Mouse (Mus musculus) v-Abl transformed pro-B cells (cell line): ENCODE measurements around the gene Iqcj.

ENCODE experiments used
- in situ Hi-C, 2 experiments: fragments of 400-800 bp; cut with MboI; formaldehyde crosslinking; loops; one replicate each; pipeline ENCODE4 v1.15.1; 2025; ENCODE audit not compliant: unreplicated experiment in 2 of 2

Iqcj gene

GRCm38 (mm10) chr3:67892026-67892705 is at the start of gene Iqcj, which contains the start of gene Iqschfp:
Iqcj (plus strand) TSS chr3:67892220.
Iqschfp (plus strand) TSS chr3:67892232.
- in situ Hi-C loops = no loop called here

GRCm38 (mm10) chr3:67852397-67852796 is 39.6 kb upstream of the Iqcj start:
- in situ Hi-C loops = no loop called here

- in situ Hi-C loops = no loop called here
Measured at GRCm38 (mm10) chr3:67861524-67861923, 30.5 kb upstream of the Iqcj start.

- in situ Hi-C loops = no loop called here
Measured at GRCm38 (mm10) chr3:67867420-67868065, 24.5 kb upstream of the Iqcj start.

- in situ Hi-C loops = no loop called here
Measured at GRCm38 (mm10) chr3:67869424-67869823, 22.6 kb upstream of the Iqcj start.

- in situ Hi-C loops = no loop called here
Measured at GRCm38 (mm10) chr3:67877253-67877652, 14.8 kb upstream of the Iqcj start.

- in situ Hi-C loops = no loop called here
Measured at GRCm38 (mm10) chr3:67884335-67884734, 7.7 kb upstream of the Iqcj start.

GRCm38 (mm10) chr3:67886176-67886575 is 5.8 kb upstream of the Iqcj start:
- in situ Hi-C loops = no loop called here

- in situ Hi-C loops = no loop called here
Measured at GRCm38 (mm10) chr3:67887251-67887650, 4.8 kb upstream of the Iqcj start.

GRCm38 (mm10) chr3:67892768-67893167 is 748 bp downstream of the Iqcj start:
- in situ Hi-C loops = no loop called here

GRCm38 (mm10) chr3:67902517-67902916 is 10.5 kb downstream of the Iqcj start:
- in situ Hi-C loops = no loop called here

- in situ Hi-C loops = no loop called here
Measured at GRCm38 (mm10) chr3:67908586-67908985, 16.6 kb downstream of the Iqcj start.

GRCm38 (mm10) chr3:67918098-67918497 is 26.1 kb downstream of the Iqcj start:
- in situ Hi-C loops = no loop called here

- in situ Hi-C loops = no loop called here
Measured at GRCm38 (mm10) chr3:67918634-67919259, 26.7 kb downstream of the Iqcj start.

GRCm38 (mm10) chr3:67923095-67923494 is 31.1 kb downstream of the Iqcj start:
- in situ Hi-C loops = no loop called here

GRCm38 (mm10) chr3:67925453-67925852 is 33.4 kb downstream of the Iqcj start:
- in situ Hi-C loops = no loop called here

GRCm38 (mm10) chr3:67930424-67931133 is 38.6 kb downstream of the Iqcj start:
- in situ Hi-C loops = no loop called here

GRCm38 (mm10) chr3:67931181-67931580 is 39.2 kb downstream of the Iqcj start:
- in situ Hi-C loops = no loop called here

GRCm38 (mm10) chr3:67931914-67932313 is 39.9 kb downstream of the Iqcj start:
- in situ Hi-C loops = no loop called here

GRCm38 (mm10) chr3:67935829-67936228 is 43.8 kb downstream of the Iqcj start:
- in situ Hi-C loops = no loop called here

GRCm38 (mm10) chr3:67947000-67947399 is 55.0 kb downstream of the Iqcj start:
- in situ Hi-C loops = no loop called here
